Mouse (Mus musculus): ENCODE measurements around the gene Spen. TPM values are rescaled to one million over a fixed set of nuclear protein-coding genes. Genes with fewer than 3 reads are reported as not detected.

Spen gene
- polyA plus RNA-seq, 1 experiment from 2014 or later = 12.4 TPM

GRCm38 (mm10) chr4:141488670-141489069 lies 49.7 kb downstream of the Spen start:
- no peak for DNase-seq (ENCODE audit: low spot score)
- Histone ChIP-seq H3K9me3 (ENCODE audit: control insufficient read depth, low read length) (no peaks in the 10 kb centered on the region), H3K4me3 (ENCODE audit: low read depth, low read length) (no peak overlapping the region), H3K36me3 (ENCODE audit: control insufficient read depth, insufficient read depth, low read length) (peaks cover 31% of the 10 kb centered on the region), H3K4me2 (ENCODE audit: low read depth, severe bottlenecking) (no peak overlapping the region), H3K27me3 (ENCODE audit: control insufficient read depth, insufficient read depth, low read length) (no peaks in the 10 kb centered on the region), H3K4me1 (ENCODE audit: control insufficient read depth, insufficient read depth, low read length) (no peaks in the 10 kb centered on the region), H3K27ac (replicated peaks; ENCODE audit: low read depth, low read length) (no peak overlapping the region), H3K9ac (ENCODE audit: low read length) (no peak overlapping the region)
- 92% methylated on average over 4 of the region's 4 CpGs for WGBS
- ATAC-seq (ENCODE audit: insufficient number of reproducible peaks, low FRiP score, low TSS enrichment, low read depth) = no peak

DNA sequence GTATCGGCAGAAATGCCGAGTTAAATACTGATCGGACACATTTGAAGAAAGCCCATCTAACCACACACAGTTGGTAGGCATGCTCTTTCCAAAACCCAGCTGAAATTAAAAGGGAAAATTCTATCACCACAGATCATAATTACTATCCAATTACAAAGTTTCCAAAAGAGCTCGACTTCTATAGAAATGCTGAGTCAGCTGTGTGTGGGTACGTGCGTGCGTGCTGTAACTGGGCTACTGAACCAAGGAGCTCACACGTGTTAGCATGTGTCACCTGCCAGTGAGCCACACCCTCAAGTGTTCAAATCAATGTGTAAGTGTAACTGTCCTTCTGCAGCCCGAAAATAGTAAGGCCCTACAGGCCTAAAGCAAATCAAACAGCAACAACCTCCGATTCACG lies 50.8 kb downstream of the Spen start:
- Histone ChIP-seq H3K4me1 (ENCODE audit: control insufficient read depth, insufficient read depth, low read length) (no peaks in the 10 kb centered on the region), H3K4me3 (ENCODE audit: low read depth, low read length) (no peak overlapping the region), H3K27me3 (ENCODE audit: control insufficient read depth, insufficient read depth, low read length) (no peaks in the 10 kb centered on the region), H3K9ac (ENCODE audit: low read length) (no peak overlapping the region), H3K27ac (replicated peaks; ENCODE audit: low read depth, low read length) (no peak overlapping the region), H3K4me2 (ENCODE audit: low read depth, severe bottlenecking) (no peak overlapping the region), H3K9me3 (ENCODE audit: control insufficient read depth, low read length) (no peaks in the 10 kb centered on the region), H3K36me3 (ENCODE audit: control insufficient read depth, insufficient read depth, low read length) (peaks cover 38% of the 10 kb centered on the region)
- DNase-seq (ENCODE audit: low spot score) = no peak
- 98% methylated on average over 11 of the region's 11 CpGs for WGBS
- ATAC-seq (ENCODE audit: insufficient number of reproducible peaks, low FRiP score, low TSS enrichment, low read depth) = no peak

DNA sequence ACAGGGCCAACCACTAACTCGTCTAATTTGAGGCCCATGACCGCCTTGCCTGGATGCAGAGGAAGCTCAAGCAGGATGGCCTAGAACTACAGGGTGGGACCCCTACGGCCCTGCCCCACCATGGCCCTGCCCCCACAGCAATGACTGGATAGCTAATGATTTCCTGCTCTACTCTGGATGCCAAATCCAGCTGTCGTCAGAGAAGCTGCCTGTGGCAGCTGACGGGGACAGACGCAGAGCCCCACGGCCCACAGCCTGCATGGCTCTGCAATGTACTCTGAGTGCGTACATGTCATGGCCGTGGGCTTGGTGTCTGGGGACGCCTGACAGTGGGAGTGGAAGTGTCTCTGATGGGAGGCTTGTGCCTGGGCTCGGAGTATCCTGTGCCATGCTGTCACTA lies 54.3 kb downstream of the Spen start:
- no peak for ATAC-seq (ENCODE audit: insufficient number of reproducible peaks, low FRiP score, low TSS enrichment, low read depth)
- Histone ChIP-seq H3K27ac (replicated peaks; ENCODE audit: low read depth, low read length) (no peak overlapping the region), H3K4me1 (ENCODE audit: control insufficient read depth, insufficient read depth, low read length) (no peaks in the 10 kb centered on the region), H3K27me3 (ENCODE audit: control insufficient read depth, insufficient read depth, low read length) (no peaks in the 10 kb centered on the region), H3K4me3 (ENCODE audit: low read depth, low read length) (no peak overlapping the region), H3K9ac (ENCODE audit: low read length) (no peak overlapping the region), H3K9me3 (ENCODE audit: control insufficient read depth, low read length) (no peaks in the 10 kb centered on the region), H3K4me2 (ENCODE audit: low read depth, severe bottlenecking) (no peak overlapping the region), H3K36me3 (ENCODE audit: control insufficient read depth, insufficient read depth, low read length) (peaks cover 36% of the 10 kb centered on the region)
- WGBS = 76% methylated on average over 11 of the region's 11 CpGs
- DNase-seq (ENCODE audit: low spot score) = no peak

GRCm38 (mm10) chr4:141479411-141479810 lies 59.0 kb downstream of the Spen start:
- Histone ChIP-seq H3K4me2 (ENCODE audit: low read depth, severe bottlenecking) (no peak overlapping the region), H3K4me1 (ENCODE audit: control insufficient read depth, insufficient read depth, low read length) (no peaks in the 10 kb centered on the region), H3K9me3 (ENCODE audit: control insufficient read depth, low read length) (no peaks in the 10 kb centered on the region), H3K27ac (replicated peaks; ENCODE audit: low read depth, low read length) (no peak overlapping the region), H3K9ac (ENCODE audit: low read length) (no peak overlapping the region), H3K4me3 (ENCODE audit: low read depth, low read length) (no peak overlapping the region), H3K36me3 (ENCODE audit: control insufficient read depth, insufficient read depth, low read length) (peaks cover 54% of the 10 kb centered on the region), H3K27me3 (ENCODE audit: control insufficient read depth, insufficient read depth, low read length) (no peaks in the 10 kb centered on the region)
- WGBS = 86% methylated on average over 8 of the region's 8 CpGs
- DNase-seq (ENCODE audit: low spot score) (no peak), ATAC-seq (ENCODE audit: insufficient number of reproducible peaks, low FRiP score, low TSS enrichment, low read depth) (no peak)

DNA sequence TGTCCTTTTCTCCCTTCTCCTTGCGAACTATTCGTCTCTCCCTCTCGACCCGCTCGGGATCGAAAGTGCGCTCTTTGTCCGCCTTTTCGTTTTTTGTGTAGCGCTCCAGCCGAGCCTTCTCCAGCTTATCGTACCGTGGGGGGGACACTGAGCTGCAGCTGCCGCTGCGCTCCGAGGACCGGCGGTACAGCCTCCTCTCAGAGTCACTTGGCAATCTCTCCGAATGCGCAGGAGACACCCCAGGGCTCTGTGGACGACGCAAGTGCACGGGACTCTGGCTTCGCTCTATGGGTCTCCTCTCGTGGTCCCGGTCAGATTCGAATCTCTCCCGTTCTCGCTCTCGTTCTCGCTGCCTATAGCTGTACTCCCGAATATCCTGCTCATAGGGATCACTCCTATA lies 59.6 kb downstream of the Spen start:
- no peak overlapping the region for H3K4me2 ChIP-seq (ENCODE audit: low read depth, severe bottlenecking)
- no peaks in the 10 kb centered on the region for H3K9me3 ChIP-seq (ENCODE audit: control insufficient read depth, low read length)
- H3K27me3 ChIP-seq (ENCODE audit: control insufficient read depth, insufficient read depth, low read length) = no peaks in the 10 kb centered on the region
- no peak overlapping the region for H3K9ac ChIP-seq (ENCODE audit: low read length)
- ATAC-seq (ENCODE audit: insufficient number of reproducible peaks, low FRiP score, low TSS enrichment, low read depth) (no peak), DNase-seq (ENCODE audit: low spot score) (no peak)
- no peaks in the 10 kb centered on the region for H3K4me1 ChIP-seq (ENCODE audit: control insufficient read depth, insufficient read depth, low read length)
- peaks cover 55% of the 10 kb centered on the region for H3K36me3 ChIP-seq (ENCODE audit: control insufficient read depth, insufficient read depth, low read length)
- no peak overlapping the region for H3K27ac ChIP-seq (replicated peaks; ENCODE audit: low read depth, low read length)
- H3K4me3 ChIP-seq (ENCODE audit: low read depth, low read length) = no peak overlapping the region
- 94% methylated on average over 32 of the region's 32 CpGs for WGBS

DNA sequence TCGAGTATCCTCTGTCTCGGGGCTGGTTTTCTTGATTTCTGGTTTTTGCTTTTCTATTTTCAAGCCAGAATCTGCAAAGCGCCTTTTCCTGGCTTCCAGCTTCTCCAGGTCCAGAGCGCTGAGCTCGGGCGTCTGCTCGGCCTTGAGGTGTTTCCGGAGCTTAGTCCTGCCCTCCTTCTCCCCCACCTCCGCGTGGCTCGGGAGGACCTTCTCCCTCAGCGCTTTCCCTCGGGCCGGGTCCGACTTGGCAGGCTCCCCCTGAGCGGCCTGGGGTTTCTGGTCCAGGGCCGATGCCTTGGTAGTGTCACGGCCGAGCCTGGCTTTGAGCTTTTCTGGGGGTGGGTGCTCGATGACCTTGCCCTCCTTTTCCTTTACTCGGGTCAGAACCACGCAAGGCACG lies 60.2 kb downstream of the Spen start:
- Histone ChIP-seq H3K4me3 (ENCODE audit: low read depth, low read length) (no peak overlapping the region), H3K9ac (ENCODE audit: low read length) (no peak overlapping the region), H3K9me3 (ENCODE audit: control insufficient read depth, low read length) (no peaks in the 10 kb centered on the region), H3K4me2 (ENCODE audit: low read depth, severe bottlenecking) (no peak overlapping the region), H3K36me3 (ENCODE audit: control insufficient read depth, insufficient read depth, low read length) (peaks cover 57% of the 10 kb centered on the region), H3K27ac (replicated peaks; ENCODE audit: low read depth, low read length) (no peak overlapping the region), H3K27me3 (ENCODE audit: control insufficient read depth, insufficient read depth, low read length) (no peaks in the 10 kb centered on the region), H3K4me1 (ENCODE audit: control insufficient read depth, insufficient read depth, low read length) (no peaks in the 10 kb centered on the region)
- ATAC-seq (ENCODE audit: insufficient number of reproducible peaks, low FRiP score, low TSS enrichment, low read depth) = no peak
- WGBS = 93% methylated on average over 23 of the region's 23 CpGs
- DNase-seq (ENCODE audit: low spot score) = no peak

DNA sequence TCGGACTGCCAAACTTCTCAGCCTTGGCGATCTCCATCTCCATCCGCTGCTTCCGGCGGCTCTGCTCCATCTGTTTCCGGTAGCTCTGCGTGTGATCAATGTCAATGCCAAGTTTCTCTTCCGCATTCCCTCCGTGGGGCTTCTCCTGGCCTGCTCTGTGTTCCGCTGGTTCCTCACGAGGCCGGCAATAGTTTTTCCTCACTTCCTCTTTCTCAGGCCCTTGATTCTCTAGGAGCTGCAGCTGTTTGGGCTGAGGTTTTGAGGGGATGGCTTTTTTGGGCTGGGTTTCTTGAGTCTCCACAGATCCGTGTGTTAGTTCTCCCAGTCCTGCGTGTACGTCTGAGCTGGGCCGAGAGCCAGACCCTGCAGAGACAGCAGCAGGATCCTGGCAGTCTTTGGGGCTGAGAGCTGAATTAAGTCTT lies 60.7 kb downstream of the Spen start:
- Histone ChIP-seq H3K9ac (ENCODE audit: low read length) (no peak overlapping the region), H3K4me1 (ENCODE audit: control insufficient read depth, insufficient read depth, low read length) (no peaks in the 10 kb centered on the region), H3K4me3 (ENCODE audit: low read depth, low read length) (no peak overlapping the region), H3K4me2 (ENCODE audit: low read depth, severe bottlenecking) (no peak overlapping the region), H3K27me3 (ENCODE audit: control insufficient read depth, insufficient read depth, low read length) (no peaks in the 10 kb centered on the region), H3K27ac (replicated peaks; ENCODE audit: low read depth, low read length) (no peak overlapping the region), H3K36me3 (ENCODE audit: control insufficient read depth, insufficient read depth, low read length) (peaks cover 59% of the 10 kb centered on the region), H3K9me3 (ENCODE audit: control insufficient read depth, low read length) (no peaks in the 10 kb centered on the region)
- ATAC-seq (ENCODE audit: insufficient number of reproducible peaks, low FRiP score, low TSS enrichment, low read depth) = no peak
- WGBS = 95% methylated on average over 16 of the region's 16 CpGs
- DNase-seq (ENCODE audit: low spot score) = no peak

GRCm38 (mm10) chr4:141474431-141474830 lies 64.0 kb downstream of the Spen start:
- DNase-seq (ENCODE audit: low spot score) (no peak), ATAC-seq (ENCODE audit: insufficient number of reproducible peaks, low FRiP score, low TSS enrichment, low read depth) (no peak)
- peaks cover 69% of the 10 kb centered on the region for H3K36me3 ChIP-seq (ENCODE audit: control insufficient read depth, insufficient read depth, low read length)
- H3K4me1 ChIP-seq (ENCODE audit: control insufficient read depth, insufficient read depth, low read length) = no peaks in the 10 kb centered on the region
- no peak overlapping the region for H3K4me2 ChIP-seq (ENCODE audit: low read depth, severe bottlenecking)
- 93% methylated on average over 19 of the region's 19 CpGs for WGBS
- H3K27me3 ChIP-seq (ENCODE audit: control insufficient read depth, insufficient read depth, low read length) = no peaks in the 10 kb centered on the region
- H3K27ac ChIP-seq (replicated peaks; ENCODE audit: low read depth, low read length) = no peak overlapping the region
- no peaks in the 10 kb centered on the region for H3K9me3 ChIP-seq (ENCODE audit: control insufficient read depth, low read length)
- H3K9ac ChIP-seq (ENCODE audit: low read length) = no peak overlapping the region
- no peak overlapping the region for H3K4me3 ChIP-seq (ENCODE audit: low read depth, low read length)

- ATAC-seq (ENCODE audit: insufficient number of reproducible peaks, low FRiP score, low TSS enrichment, low read depth) = no peak
- 83% methylated on average over 32 of the region's 32 CpGs for WGBS
- Histone ChIP-seq H3K27ac (replicated peaks; ENCODE audit: low read depth, low read length) (no peak overlapping the region), H3K4me3 (ENCODE audit: low read depth, low read length) (no peak overlapping the region), H3K4me1 (ENCODE audit: control insufficient read depth, insufficient read depth, low read length) (no peaks in the 10 kb centered on the region), H3K9me3 (ENCODE audit: control insufficient read depth, low read length) (no peaks in the 10 kb centered on the region), H3K9ac (ENCODE audit: low read length) (no peak overlapping the region), H3K36me3 (ENCODE audit: control insufficient read depth, insufficient read depth, low read length) (peaks cover 58% of the 10 kb centered on the region), H3K4me2 (ENCODE audit: low read depth, severe bottlenecking) (no peak overlapping the region), H3K27me3 (ENCODE audit: control insufficient read depth, insufficient read depth, low read length) (no peaks in the 10 kb centered on the region)
- DNase-seq (ENCODE audit: low spot score) = no peak
Observed at GRCm38 (mm10) chr4:141472641-141473321, 65.6 kb downstream of the Spen start.
